Mouse (Mus musculus) heart, embryonic 10.5 days (tissue): Measurements from ENCODE around the gene Adgrf5. TPM values are rescaled to one million over a fixed set of nuclear protein-coding genes. Genes with fewer than 3 reads are reported as not detected.

Experiments
- DNase-seq: peaks from one replicate; pipeline ENCODE4 v3.0.0-alpha.2; 2017; ENCODE audit warnings: low spot score
- H3K27ac ChIP-seq: fragments of 300-500 bp; sonication (generic); 2 replicates; pipeline ENCODE4 v1.5.1; 2016; ENCODE audit warnings: mild to moderate bottlenecking
- H3K27me3 ChIP-seq: fragments of 300-500 bp; sonication (generic); 2 replicates; pipeline ENCODE4 v1.6.1; 2016; ENCODE audit warnings: mild to moderate bottlenecking; ENCODE audit not compliant: poor library complexity, insufficient read depth, severe bottlenecking
- H3K36me3 ChIP-seq: fragments of 300-500 bp; sonication (generic); 2 replicates; pipeline ENCODE4 v1.6.1; 2016; ENCODE audit warnings: mild to moderate bottlenecking, moderate library complexity
- H3K4me1 ChIP-seq: fragments of 300-500 bp; sonication (generic); 2 replicates; pipeline ENCODE4 v1.6.1; 2016; ENCODE audit warnings: mild to moderate bottlenecking
- H3K4me3 ChIP-seq: fragments of 300-500 bp; sonication (generic); 2 replicates; pipeline ENCODE4 v1.5.1; 2016; ENCODE audit warnings: mild to moderate bottlenecking, moderate library complexity
- H3K9me3 ChIP-seq: fragments of 300-500 bp; sonication (generic); 2 replicates; pipeline ENCODE4 v1.6.1; 2016; ENCODE audit warnings: mild to moderate bottlenecking, moderate library complexity
- WGBS: fragments of 180-500 bp; shearing (Covaris S2); methylation state at CpG from one replicate; pipeline ENCODE4 v1.1.7; 2016; 5-methylcytosine and 5-hydroxymethylcytosine counted together
- polyA plus RNA-seq: library from polyadenylated mRNA; unstranded; fragments of >200 nt; fragmentation: Nextera tagmentation; extraction: Ambion mirVana; gene quantifications from 2 replicates; pipeline ENCODE4 v1.2.1, GENCODE M21; 2016

Gene Adgrf5
- polyA plus RNA-seq, 1 experiment from 2014 or later, result 12.6 TPM

DNA sequence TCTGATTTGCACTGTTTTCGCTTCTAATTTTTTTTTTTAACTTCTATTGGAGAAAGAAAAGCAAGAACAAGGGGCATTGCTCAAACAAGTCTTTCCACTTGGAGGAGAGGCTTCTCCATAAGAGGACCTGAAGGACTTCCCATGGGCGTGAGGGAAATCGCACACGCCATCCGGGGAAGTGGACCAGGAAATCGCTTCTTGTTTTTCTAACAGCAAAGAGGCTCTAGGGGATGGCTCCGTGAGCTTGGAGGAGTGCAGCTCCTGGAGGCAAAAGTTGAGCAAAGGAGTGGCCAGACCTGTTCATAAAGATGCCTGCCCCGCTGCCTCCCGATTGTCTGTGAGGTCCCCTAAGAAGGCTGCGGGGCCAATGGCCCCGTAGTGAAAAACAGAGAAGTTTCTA lies 29.0 kb downstream of the Adgrf5 start:
- 0 out of 2 replicates have a peak, but pooled peaks cover 3% of the 10 kb centered on the region for H3K27me3 ChIP-seq
- no peaks in the 10 kb centered on the region for H3K9me3 ChIP-seq
- 67% methylated on average over 11 of the region's 11 CpGs for WGBS
- no peak for DNase-seq
- no peak overlapping the region for H3K4me3 ChIP-seq
- no peaks in the 10 kb centered on the region for H3K36me3 ChIP-seq
- peak overlapping the region; percentile 77 for H3K27ac ChIP-seq
- H3K4me1 ChIP-seq, result peaks cover 30% of the 10 kb centered on the region

DNA sequence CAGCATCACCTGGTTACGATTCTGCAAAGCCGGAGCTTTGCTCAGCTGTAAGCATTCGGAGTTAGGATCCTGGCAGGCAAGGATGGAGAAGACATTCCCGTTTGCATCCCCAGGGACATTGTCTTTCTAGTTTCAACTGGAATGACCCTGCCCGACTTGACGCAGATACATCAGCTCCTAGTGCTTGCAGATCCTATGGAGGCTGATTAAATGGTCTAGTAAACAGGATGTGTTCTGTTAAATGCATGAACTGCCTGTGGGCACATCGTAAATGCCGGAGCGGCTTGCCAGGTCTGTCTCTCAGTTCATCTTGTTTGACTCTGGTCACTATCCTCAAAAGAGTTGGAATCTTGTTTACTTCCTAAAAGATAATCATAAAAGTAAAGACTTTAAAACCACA lies 31.9 kb downstream of the Adgrf5 start:
- peaks cover 23% of the 10 kb centered on the region for H3K4me1 ChIP-seq
- 0 out of 2 replicates have a peak, but pooled peaks cover 3% of the 10 kb centered on the region for H3K27me3 ChIP-seq
- no peak for DNase-seq
- H3K36me3 ChIP-seq, result no peaks in the 10 kb centered on the region
- no peak overlapping the region for H3K27ac ChIP-seq
- H3K9me3 ChIP-seq, result no peaks in the 10 kb centered on the region
- WGBS, result 70% methylated on average over 9 of the region's 9 CpGs
- H3K4me3 ChIP-seq, result no peak overlapping the region

DNA sequence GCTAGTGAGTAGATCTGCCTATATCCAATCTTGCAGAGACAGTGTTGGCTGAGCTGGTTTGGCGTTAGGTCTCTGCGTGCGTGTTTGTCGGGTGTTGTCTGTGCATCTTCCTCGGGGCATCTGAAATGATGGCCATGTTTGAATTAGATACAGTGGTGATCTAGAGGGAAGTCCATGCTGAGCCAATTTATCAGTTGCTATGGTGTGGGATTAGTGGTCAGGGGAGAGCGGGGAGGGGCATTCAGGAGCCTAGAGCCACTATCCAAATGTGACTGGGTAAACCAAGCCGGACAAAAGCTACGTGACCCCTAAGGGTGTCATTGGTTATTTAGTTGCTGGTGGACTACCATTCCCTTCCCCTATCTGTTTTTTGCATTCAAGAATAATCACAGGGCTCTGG lies 33.4 kb downstream of the Adgrf5 start:
- Histone ChIP-seq H3K4me1 (peaks cover 23% of the 10 kb centered on the region), H3K27me3 (0 out of 2 replicates have a peak, but pooled peaks cover 3% of the 10 kb centered on the region), H3K36me3 (no peaks in the 10 kb centered on the region), H3K9me3 (no peaks in the 10 kb centered on the region), H3K27ac (no peak overlapping the region), H3K4me3 (no peak overlapping the region)
- 81% methylated on average over 8 of the region's 8 CpGs for WGBS
- DNase-seq, result no peak

DNA sequence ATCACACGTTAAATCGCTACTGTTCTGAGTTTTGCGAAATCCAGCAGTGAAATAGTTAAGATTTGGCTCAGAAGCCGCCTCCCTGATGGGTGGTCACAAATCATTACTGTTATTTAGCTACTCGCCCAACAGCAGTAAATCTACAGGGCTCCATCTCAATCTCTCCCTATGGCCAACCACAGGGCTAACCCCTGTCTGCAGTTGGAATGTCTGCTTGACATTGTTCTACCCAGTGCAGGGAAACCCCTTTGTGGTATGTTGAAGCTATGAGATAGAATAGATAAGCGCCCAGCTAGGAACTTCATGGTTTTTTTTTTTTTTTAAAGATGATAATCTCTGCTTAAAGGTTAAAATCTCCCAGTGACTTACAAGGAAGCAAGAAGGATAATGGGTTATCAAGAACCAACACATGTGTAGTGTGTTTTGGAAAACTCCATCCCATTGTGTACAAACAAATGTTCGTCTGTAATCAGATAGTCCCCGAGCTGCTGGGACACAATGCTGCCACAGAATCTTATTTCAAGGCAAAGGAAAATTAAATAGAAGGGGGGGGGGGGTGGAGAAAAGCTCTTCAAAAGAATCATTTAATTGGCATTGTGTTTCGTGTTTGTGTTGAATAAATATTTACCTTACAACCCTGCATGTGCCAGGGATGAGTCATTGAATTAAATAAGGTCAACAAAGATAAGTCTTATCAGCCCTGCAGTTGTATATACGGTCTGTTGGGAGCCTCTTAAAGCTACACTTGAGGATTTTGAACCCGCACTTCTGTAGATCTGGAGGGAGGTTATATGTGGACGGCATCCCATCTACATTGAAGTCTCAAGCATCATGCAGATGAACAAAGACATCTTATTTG lies 35.4 kb downstream of the Adgrf5 start:
- WGBS, result 56% methylated on average over 12 of the region's 12 CpGs
- Histone ChIP-seq H3K36me3 (no peaks in the 10 kb centered on the region), H3K4me3 (no peak overlapping the region), H3K27ac (no peak overlapping the region), H3K9me3 (no peaks in the 10 kb centered on the region), H3K27me3 (0 out of 2 replicates have a peak, but pooled peaks cover 3% of the 10 kb centered on the region), H3K4me1 (peaks cover 35% of the 10 kb centered on the region)
- DNase-seq, result no peak

GRCm38 (mm10) chr17:43398612-43399011 lies 38.4 kb downstream of the Adgrf5 start:
- H3K36me3 ChIP-seq, result no peaks in the 10 kb centered on the region
- WGBS, result 55% methylated on average over 7 of the region's 7 CpGs
- H3K9me3 ChIP-seq, result no peaks in the 10 kb centered on the region
- no peak overlapping the region for H3K4me3 ChIP-seq
- peaks cover 27% of the 10 kb centered on the region for H3K4me1 ChIP-seq
- no peaks in the 10 kb centered on the region for H3K27me3 ChIP-seq
- DNase-seq, result no peak
- H3K27ac ChIP-seq, result no peak overlapping the region

DNA sequence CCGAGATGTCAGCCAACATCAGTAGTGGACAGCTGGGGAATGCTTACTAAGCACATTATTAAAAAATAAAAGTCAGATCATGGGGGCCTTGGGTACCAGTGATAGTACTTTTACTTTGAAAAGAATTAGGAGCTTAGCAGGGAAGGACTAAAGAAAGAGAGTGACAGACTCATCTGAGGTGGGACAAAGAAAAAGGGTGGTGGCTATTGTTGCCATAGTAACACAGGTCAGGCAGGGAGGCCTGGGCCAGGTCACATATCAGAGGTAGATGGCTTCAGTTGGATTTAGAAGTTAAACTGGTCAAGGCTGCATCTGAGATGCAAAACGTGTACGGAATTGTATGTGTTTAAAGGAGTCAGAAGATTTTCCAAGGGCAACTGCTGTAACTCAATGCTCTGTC lies 38.9 kb downstream of the Adgrf5 start:
- WGBS, result 81% methylated on average over 3 of the region's 3 CpGs
- DNase-seq, result no peak
- Histone ChIP-seq H3K4me1 (peaks cover 27% of the 10 kb centered on the region), H3K36me3 (no peaks in the 10 kb centered on the region), H3K4me3 (no peak overlapping the region), H3K27me3 (no peaks in the 10 kb centered on the region), H3K27ac (0 out of 2 replicates have a peak overlapping the region, but pooled peaks have one; percentile 4), H3K9me3 (no peaks in the 10 kb centered on the region)

DNA sequence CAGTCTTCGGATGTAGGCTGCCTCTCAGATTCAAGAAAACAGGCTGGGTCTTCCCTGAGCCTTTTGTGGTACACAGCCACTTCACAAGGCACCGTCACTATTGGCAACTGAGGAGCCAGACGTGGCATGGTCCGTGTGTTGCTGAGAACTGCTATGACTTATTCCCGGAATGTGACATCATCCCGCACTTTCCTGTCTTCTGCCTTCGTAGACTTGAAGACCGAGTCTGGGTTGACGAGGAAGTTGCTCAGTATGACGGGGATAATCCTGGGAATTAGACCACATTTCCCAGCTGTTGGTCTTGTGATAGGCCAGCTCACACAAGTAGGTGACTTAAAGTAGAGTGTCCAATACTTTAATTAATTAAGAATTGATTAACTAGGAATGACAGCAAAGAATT lies 40.2 kb downstream of the Adgrf5 start:
- Histone ChIP-seq H3K27ac (no peak overlapping the region), H3K36me3 (no peaks in the 10 kb centered on the region), H3K4me3 (no peak overlapping the region), H3K9me3 (no peaks in the 10 kb centered on the region), H3K27me3 (no peaks in the 10 kb centered on the region), H3K4me1 (peaks cover 27% of the 10 kb centered on the region)
- WGBS, result 38% methylated on average over 10 of the region's 10 CpGs
- DNase-seq, result peak; percentile 83

GRCm38 (mm10) chr17:43403851-43404250 lies 43.6 kb downstream of the Adgrf5 start:
- Histone ChIP-seq H3K4me3 (no peak overlapping the region), H3K27ac (no peak overlapping the region), H3K36me3 (no peaks in the 10 kb centered on the region), H3K4me1 (peaks cover 20% of the 10 kb centered on the region), H3K9me3 (no peaks in the 10 kb centered on the region), H3K27me3 (no peaks in the 10 kb centered on the region)
- no peak for DNase-seq
- WGBS, result 67% methylated on average over 6 of the region's 6 CpGs

DNA sequence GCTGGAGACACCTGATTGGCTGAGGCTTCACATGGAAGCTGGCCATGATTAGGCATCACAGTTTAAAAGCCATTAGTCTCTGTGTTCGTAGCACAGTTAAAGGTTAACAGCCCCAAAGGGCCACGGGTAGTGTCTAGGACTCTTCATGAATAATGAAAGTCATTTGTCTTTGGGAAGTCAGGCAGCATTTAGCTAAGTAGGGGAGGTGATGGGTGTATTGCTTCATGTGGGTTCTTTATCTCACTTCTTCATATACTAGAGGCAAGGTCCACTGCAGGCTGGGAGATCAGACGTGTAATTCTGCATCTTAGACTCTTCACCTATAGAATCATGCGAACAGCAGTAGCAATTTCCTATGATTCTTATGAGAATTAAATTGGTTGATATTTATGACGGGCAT lies 44.2 kb downstream of the Adgrf5 start:
- DNase-seq, result no peak
- WGBS, result 78% methylated on average over 5 of the region's 5 CpGs
- Histone ChIP-seq H3K27ac (no peak overlapping the region), H3K9me3 (no peaks in the 10 kb centered on the region), H3K27me3 (no peaks in the 10 kb centered on the region), H3K4me1 (peaks cover 15% of the 10 kb centered on the region), H3K4me3 (no peak overlapping the region), H3K36me3 (no peaks in the 10 kb centered on the region)

GRCm38 (mm10) chr17:43406321-43406720 lies 46.1 kb downstream of the Adgrf5 start:
- DNase-seq, result no peak
- Histone ChIP-seq H3K9me3 (no peaks in the 10 kb centered on the region), H3K36me3 (no peaks in the 10 kb centered on the region), H3K27me3 (no peaks in the 10 kb centered on the region), H3K27ac (no peak overlapping the region), H3K4me1 (no peaks in the 10 kb centered on the region), H3K4me3 (no peak overlapping the region)
- WGBS, result 50% methylated on average over 3 of the region's 3 CpGs

DNA sequence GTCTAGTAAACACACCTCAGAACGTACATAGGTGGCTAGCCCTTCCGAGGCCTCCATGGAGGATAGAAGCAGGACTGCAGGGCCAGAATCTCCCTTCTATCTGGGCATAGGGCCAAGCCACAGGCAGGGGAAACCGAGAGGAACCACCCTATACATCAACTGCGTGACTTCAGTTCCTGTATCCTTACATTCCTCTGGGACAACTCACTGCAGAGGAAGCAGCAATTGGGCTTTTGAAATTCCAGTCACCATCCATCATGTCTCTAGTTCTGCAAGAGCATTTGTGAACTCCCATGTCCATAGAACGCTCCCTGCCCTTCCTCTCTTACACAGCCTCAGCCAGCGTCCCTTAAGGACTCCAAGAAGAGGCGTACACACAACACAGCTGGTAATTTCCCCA lies 47.3 kb downstream of the Adgrf5 start:
- no peak for DNase-seq
- H3K4me1 ChIP-seq, result no peaks in the 10 kb centered on the region
- no peaks in the 10 kb centered on the region for H3K36me3 ChIP-seq
- no peaks in the 10 kb centered on the region for H3K27me3 ChIP-seq
- H3K9me3 ChIP-seq, result no peaks in the 10 kb centered on the region
- H3K4me3 ChIP-seq, result no peak overlapping the region
- 63% methylated on average over 7 of the region's 7 CpGs for WGBS
- no peak overlapping the region for H3K27ac ChIP-seq

DNA sequence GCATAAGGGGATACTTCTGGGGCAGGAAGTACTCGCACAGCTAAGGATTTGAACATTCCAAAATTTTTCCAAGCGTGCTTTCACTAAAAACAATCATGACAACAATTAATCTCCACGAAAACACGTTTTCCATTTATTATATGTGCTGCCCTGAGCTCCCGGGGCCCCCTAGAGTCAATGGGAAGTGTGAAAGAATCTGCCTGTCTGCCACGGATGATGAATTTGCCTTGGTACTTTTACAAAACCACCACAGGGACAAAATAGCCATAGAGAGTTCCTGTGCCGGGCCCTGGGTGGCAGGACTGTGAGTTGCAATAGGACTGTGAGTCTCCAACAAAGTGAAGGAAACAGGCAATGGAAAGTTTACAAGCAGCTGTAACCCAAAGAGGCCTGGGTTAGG lies 52.9 kb downstream of the Adgrf5 start:
- WGBS, result 78% methylated on average over 7 of the region's 7 CpGs
- H3K4me1 ChIP-seq, result no peaks in the 10 kb centered on the region
- no peaks in the 10 kb centered on the region for H3K9me3 ChIP-seq
- no peaks in the 10 kb centered on the region for H3K27me3 ChIP-seq
- H3K4me3 ChIP-seq, result no peak overlapping the region
- no peak for DNase-seq
- H3K27ac ChIP-seq, result no peak overlapping the region
- H3K36me3 ChIP-seq, result no peaks in the 10 kb centered on the region

DNA sequence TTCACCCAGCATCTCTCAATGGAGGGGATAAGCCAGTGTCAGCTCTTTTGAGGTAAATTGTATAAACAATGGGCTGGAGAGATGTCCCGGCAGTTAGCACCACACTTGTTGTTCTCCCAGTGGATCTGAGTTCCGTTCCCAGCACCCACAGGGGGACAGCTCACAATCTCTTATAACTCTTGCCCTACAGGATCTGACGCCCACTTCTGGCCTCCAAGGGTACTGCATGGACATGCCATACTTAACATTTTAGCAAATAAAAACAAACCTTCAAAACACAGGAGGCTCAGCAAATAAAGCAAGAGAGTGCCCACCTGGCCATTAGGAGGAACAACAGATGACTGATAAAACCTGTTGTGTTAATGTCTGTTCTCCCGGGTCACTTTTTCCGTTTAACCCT lies 59.0 kb downstream of the Adgrf5 start:
- H3K4me3 ChIP-seq, result no peak overlapping the region
- H3K27ac ChIP-seq, result no peak overlapping the region
- no peak for DNase-seq
- 0 out of 2 replicates have a peak, but pooled peaks cover 6% of the 10 kb centered on the region for H3K4me1 ChIP-seq
- 73% methylated on average over 5 of the region's 5 CpGs for WGBS
- no peaks in the 10 kb centered on the region for H3K9me3 ChIP-seq
- no peaks in the 10 kb centered on the region for H3K27me3 ChIP-seq
- no peaks in the 10 kb centered on the region for H3K36me3 ChIP-seq
